Mouse (Mus musculus) mature B cell (primary cell): ENCODE data around the gene Wdr90.
"Not testable (repeated sequence)": the region's sequence is repeated elsewhere in the genome, so short reads cannot be mapped to it uniquely, and the experiment has no call there.

ENCODE experiments used
- in situ Hi-C: fragments of 300-500 bp; cut with MboI; formaldehyde crosslinking; loops from 2 replicates; pipeline ENCODE4 v1.14.3; 2019

The Wdr90 gene

GRCm38 (mm10) chr17:25830200-25830753, 31.0 kb downstream of the Wdr90 start:
- in situ Hi-C loops = no loop called here

DNA sequence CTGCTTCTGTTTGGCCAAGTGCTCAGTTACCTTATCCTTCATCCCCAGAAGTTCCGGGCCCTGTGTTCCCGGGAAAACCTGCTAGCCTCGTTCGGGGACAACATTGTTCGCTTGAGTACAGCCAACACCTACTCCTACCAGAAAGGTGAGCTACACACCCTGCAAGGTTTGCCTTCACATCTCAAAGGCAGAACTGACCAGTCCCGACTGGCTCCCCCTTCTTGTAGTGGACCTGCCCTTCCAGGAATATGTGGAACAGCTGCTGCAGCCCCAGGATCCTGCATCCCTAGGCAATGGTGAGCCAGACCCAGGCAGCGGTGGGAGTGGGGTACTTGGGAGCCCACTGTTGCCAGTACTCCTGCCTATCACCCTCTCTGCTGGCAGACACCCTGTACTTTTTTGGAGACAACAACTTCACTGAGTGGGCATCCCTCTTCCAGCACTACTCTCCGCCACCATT, 31.7 kb downstream of the Wdr90 start:
- in situ Hi-C loops = no loop called here

- in situ Hi-C loops = no loop called here
These were observed 32.4 kb downstream of the Wdr90 start, which contains the start of gene Jmjd8 for GRCm38 (mm10) chr17:25828712-25829557. Jmjd8 (plus strand) TSS chr17:25828867.

GRCm38 (mm10) chr17:25828223-25828594, 33.1 kb downstream of the Wdr90 start:
- in situ Hi-C loops = no loop called here

DNA sequence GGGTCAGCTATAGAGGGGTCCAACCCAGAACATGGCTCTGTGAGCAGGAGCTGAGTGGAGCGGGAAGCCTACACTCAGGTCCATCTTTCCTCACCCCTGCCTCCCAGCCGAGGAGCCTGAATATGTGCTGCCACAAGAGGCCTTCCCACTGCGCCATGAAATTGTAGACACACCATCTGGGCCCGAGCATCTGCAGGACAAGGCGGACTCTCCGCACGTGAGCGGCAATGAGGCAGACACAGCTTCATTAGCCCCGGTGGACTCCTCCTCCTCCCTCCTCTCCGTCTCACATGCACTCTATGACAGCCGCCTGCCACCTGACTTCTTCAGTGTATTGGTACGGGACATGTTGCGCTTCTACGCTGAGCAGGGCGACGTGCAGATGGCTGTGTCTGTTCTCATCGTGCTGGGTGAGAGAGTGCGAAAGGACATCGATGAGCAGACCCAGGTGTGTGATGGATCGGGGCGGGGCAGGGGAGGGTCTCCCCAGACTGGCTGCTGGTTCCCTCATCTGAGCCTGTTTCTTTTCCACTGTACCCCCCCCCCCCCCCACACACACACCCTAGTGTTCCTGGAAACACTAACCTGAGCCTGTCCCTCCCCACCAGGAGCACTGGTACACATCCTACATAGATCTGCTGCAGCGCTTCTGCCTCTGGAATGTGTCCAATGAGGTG, 33.6 kb downstream of the Wdr90 start:
- in situ Hi-C loops = no loop called here

DNA sequence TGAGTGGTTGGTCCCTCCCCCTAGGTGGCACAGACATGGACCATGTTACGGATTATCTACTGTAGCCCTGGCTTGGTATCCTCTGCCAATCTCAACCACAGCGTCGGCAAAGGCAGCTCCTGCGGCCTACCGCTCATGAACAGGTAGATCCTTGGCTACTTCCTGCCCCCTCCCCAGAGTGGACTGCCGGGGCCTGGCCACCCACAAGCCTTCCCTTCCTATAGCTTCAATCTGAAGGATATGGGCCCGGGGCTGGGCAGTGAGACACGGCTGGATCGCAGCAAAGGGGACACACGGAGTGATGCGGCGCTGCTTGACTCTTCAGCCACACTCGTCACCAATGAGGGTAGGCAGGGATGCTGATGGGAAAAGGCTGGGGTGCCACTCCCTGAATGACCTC, 34.3 kb downstream of the Wdr90 start:
- in situ Hi-C loops = no loop called here

DNA sequence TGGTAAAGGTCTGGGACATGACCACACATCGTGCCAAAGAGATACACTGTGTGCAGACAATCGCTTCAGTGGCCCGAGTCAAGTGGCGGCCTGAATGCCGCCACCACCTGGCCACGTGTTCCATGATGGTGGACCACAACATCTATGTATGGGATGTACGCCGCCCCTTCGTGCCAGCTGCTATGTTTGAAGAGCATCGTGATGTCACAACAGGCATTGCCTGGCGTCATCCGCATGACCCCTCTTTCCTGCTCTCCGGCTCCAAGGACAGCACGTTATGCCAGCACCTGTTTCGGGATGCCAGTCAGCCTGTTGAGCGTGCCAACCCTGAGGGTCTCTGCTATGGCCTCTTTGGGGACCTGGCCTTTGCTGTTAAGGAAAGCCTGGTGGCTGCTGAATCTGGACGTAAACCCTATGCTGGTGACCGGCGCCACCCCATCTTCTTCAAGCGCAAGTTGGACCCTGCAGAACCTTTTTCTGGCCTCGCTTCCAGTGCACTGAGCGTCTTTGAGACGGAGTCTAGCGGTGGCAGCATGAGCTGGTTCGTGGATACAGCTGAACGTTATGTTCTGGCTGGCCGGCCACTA, 35.2 kb downstream of the Wdr90 start:
- in situ Hi-C loops = no loop called here

DNA sequence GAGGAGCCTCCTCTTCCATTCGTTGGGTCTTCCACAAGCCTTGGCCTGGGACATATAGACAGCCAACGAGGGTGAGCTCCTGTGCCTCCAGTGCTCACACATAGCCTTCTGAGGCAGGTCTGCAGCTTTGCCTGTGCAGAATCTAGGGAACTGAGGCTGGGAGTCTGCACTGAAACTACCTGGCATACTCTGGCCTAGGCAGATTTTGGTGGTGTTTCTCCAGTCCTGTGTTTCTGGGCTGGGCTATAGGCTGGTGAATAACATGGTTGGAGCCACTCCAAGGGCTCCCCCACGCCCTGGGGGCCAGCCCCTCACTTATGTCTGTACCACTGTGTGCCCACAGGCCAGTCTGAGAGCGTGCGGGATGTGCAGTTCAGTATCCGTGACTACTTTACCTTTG, 36.0 kb downstream of the Wdr90 start:
- in situ Hi-C loops = no loop called here

DNA sequence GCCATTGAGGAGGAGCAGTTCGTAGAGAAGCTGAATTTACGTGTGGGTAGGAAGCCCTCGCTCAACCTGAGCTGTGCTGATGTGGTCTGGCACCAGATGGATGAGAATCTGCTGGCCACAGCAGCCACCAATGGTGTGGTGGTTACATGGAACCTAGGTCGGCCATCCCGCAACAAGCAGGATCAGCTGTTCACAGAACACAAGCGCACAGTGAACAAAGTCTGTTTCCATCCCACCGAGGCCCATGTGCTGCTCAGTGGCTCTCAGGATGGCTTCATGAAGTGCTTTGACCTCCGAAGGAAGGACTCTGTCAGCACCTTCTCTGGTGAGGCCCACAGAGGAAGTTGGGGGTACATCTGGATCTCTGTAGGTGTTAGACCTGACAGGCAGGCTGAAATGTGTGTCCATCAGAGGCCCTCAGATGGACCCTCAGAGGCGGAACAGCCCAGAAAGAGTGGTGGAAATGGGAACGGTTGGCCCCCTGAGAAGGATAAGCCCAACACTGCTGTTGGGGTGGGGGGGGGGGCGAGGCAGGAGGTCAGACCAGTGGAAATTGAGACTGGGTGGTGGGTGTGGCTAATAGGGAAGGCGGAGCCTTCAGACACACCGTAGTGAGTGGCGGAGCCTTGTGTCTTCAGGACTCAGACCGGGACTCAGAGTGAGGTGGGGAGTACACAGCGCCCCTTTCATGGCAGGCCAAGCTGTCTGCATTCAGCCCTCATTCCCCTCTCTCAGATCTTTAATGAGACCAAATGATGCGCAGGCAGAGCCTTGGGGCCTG, 36.7 kb downstream of the Wdr90 start:
- in situ Hi-C loops = no loop called here

GRCm38 (mm10) chr17:25823452-25823851, 37.8 kb downstream of the Wdr90 start, which contains the start of gene Wdr24:
Wdr24 (plus strand) TSS chr17:25823627.
- in situ Hi-C loops = no loop called here

- in situ Hi-C loops = no loop called here
These were observed 42.2 kb downstream of the Wdr90 start for GRCm38 (mm10) chr17:25818851-25819780.

GRCm38 (mm10) chr17:25817662-25818061, 43.6 kb downstream of the Wdr90 start:
- in situ Hi-C loops = no loop called here

DNA sequence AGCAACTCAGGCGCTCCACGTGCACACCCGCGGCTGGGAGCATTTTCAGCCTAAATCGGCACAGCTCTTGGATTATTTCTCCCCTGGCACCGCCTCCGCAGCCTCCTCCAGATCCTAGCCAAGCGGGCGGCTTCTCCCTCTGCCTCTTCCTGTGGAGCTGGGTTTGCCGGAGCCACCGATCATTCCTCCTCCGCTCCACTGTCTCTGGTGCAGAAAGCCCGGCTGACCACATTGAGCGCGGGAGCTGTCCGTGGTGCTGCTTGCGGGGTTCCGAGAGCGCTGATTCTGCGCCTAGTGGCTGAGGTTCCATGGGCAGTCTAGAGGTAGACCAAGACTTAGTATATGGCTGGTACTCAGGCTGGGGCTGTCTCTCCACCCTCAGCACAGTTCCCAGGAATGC, 47.8 kb downstream of the Wdr90 start:
- in situ Hi-C loops = no loop called here

- in situ Hi-C loops = no loop called here
These were observed 50.4 kb downstream of the Wdr90 start for GRCm38 (mm10) chr17:25810890-25811289.

GRCm38 (mm10) chr17:25809606-25810340, 51.5 kb downstream of the Wdr90 start:
- in situ Hi-C loops = no loop called here

DNA sequence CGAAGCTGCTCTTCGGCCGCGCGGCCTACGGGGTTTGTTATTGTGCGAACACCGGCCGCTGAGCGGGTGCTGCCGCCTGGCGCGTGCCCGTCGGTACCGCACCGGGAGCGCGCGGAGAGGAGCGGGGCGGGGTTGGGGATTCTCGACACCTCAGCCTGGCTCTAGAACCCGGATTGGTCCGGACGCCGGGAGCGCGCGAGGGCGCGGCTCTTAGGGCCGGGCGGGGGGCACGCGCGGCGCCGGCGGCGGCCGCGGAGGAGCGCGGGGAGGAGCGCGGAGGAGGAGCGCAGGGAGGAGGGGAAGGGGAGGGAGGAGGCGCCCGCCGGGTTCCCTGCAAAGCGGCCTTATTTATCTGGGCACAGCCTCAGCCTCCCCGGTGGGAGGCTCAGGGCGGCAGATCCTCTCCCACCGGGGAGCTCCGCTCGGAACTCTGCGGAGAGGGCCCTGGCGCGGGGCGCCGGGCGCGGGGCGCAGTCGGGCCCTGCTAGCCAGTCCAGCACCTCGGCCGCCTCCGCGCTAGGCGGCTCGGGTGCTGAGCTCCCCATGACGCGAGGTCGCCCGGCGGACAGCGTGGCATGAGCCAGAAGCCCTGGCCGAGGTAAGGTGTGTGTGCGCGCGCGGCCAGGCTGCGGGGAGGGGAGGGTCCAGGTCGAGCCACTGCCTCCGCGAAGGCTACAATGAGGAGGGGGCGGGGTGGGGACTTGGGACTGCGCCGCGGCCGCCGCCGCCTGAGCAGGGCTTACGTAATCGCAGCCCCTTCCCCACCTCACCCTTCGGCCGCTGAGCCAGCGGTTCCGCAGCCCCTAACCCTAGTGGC, 52.3 kb downstream of the Wdr90 start, which contains the start of gene Fbxl16:
Fbxl16 (plus strand) TSS at position 297 of the 817 bp plus-strand sequence.
- in situ Hi-C loops = no loop called here

DNA sequence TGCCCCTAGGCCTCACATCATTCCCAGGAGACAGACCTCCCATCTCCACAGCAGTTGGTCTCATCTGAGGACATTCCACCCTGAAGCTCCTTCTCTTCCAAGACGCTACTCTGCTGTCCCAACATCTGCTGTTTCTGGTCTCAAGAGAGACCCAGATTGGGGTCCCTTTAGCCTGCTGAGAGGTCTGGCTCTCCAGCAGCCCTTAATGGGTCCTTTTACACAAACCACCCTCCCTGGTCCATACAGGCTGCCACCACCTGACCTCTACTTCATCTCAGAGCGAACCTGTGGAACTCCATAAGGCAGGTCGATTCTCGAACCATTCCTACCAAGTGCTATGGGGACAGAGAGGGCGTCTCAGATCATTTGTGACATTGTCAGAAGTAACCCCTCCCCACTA, 53.3 kb downstream of the Wdr90 start:
- in situ Hi-C loops = no loop called here

- in situ Hi-C loops = not testable (repeated sequence)
These were observed 53.8 kb downstream of the Wdr90 start for GRCm38 (mm10) chr17:25807452-25807851.

GRCm38 (mm10) chr17:25806507-25806906, 54.8 kb downstream of the Wdr90 start:
- in situ Hi-C loops = no loop called here
